Mouse (Mus musculus) ES-E14 (cell line): ENCODE data around the gene Ptdss2. TPM values are rescaled to one million over a fixed set of nuclear protein-coding genes. Genes with fewer than 3 reads are reported as not detected.

ENCODE experiments used
- DNase-seq: peaks from one replicate; pipeline ENCODE4 v3.0.0-alpha.2; 2013; ENCODE audit warnings: low read depth, low spot score
- H3K27ac ChIP-seq: 2 replicates; pipeline ENCODE4 v1.5.1; 2012; ENCODE audit warnings: low read depth, mild to moderate bottlenecking, low read length, moderate library complexity, mixed read lengths; ENCODE audit not compliant: poor library complexity, insufficient read depth, severe bottlenecking
- H3K36me3 ChIP-seq: 2 replicates; pipeline ENCODE4 v1.6.1; 2012; ENCODE audit warnings: mild to moderate bottlenecking, low read length, moderate library complexity, mixed read lengths; ENCODE audit not compliant: control insufficient read depth, poor library complexity, insufficient read depth, severe bottlenecking
- H3K4me1 ChIP-seq, 2 experiments: fragments of 150-350 bp in 1 of 2; sonication (generic) in 1 of 2; 2 replicates each; pipeline ENCODE4 v1.6.1; 2012; ENCODE audit warnings: low read length in 2 of 2, mild to moderate bottlenecking in 1 of 2, mixed read lengths in 1 of 2; ENCODE audit not compliant: control insufficient read depth in 2 of 2, insufficient read depth in 2 of 2, poor library complexity in 1 of 2
- H3K4me3 ChIP-seq, 2 experiments: fragments of 150-350 bp in 1 of 2; sonication (generic) in 1 of 2; 2 replicates each; pipeline ENCODE4 v1.5.1; 2012; ENCODE audit warnings: low read length in 2 of 2, low read depth in 1 of 2, mild to moderate bottlenecking in 1 of 2, mixed read lengths in 1 of 2; ENCODE audit not compliant: insufficient read depth in 1 of 2, poor library complexity in 1 of 2, severe bottlenecking in 1 of 2
- H3K9ac ChIP-seq: 2 replicates; pipeline ENCODE4 v1.6.1; 2012; ENCODE audit warnings: low read depth, mild to moderate bottlenecking, low read length, mixed read lengths; ENCODE audit not compliant: poor library complexity, insufficient read depth, severe bottlenecking
- H3K9me3 ChIP-seq: fragments of 150-350 bp; sonication (generic); 2 replicates; pipeline ENCODE4 v1.6.1; 2012; ENCODE audit warnings: low read depth, mild to moderate bottlenecking, low read length; ENCODE audit not compliant: control insufficient read depth, insufficient read depth
- CHD2 ChIP-seq: IDR thresholded peaks from 2 replicates; pipeline ENCODE4 v1.6.1; 2014; ENCODE audit warnings: mild to moderate bottlenecking, low read depth, low read length, inconsistent platforms
- HCFC1 ChIP-seq: IDR thresholded peaks from 2 replicates; pipeline ENCODE4 v1.6.1; 2012; ENCODE audit warnings: low read length, inconsistent platforms, borderline replicate concordance; ENCODE audit not compliant: insufficient read depth
- MAFK ChIP-seq: IDR thresholded peaks from 2 replicates; pipeline ENCODE4 v1.6.1; 2014; ENCODE audit warnings: mild to moderate bottlenecking, low read depth, low read length, inconsistent platforms; ENCODE audit not compliant: insufficient read depth
- ZC3H11A ChIP-seq: IDR thresholded peaks from 2 replicates; pipeline ENCODE4 v1.6.1; 2012; ENCODE audit warnings: low read depth, mild to moderate bottlenecking, inconsistent platforms, low read length, borderline replicate concordance
- ZNF384 ChIP-seq: IDR thresholded peaks from 2 replicates; pipeline ENCODE4 v1.6.1; 2012; ENCODE audit warnings: low read depth, low read length, inconsistent platforms
- in situ Hi-C, 2 experiments: fragments of 600-800 bp; cut with MboI; formaldehyde crosslinking; loops; one replicate each; pipeline ENCODE4 v1.15.1; 2025; ENCODE audit warnings: low sequenced_read_pairs in 2 of 2, inconsistent platforms in 1 of 2; ENCODE audit not compliant: unreplicated experiment in 2 of 2
- total RNA-seq: library from RNA; depleted of rRNA; stranded (reverse); fragments of 300-350 nt; gene quantifications from 2 replicates; pipeline ENCODE4 v1.2.3, GENCODE M21; 2012

Ptdss2 gene
- total RNA-seq, 1 experiment: 65.1 TPM

- Histone ChIP-seq H3K27ac (no peak overlapping the region), H3K9ac (peak overlapping the region; percentile 68; the same call in 1 of the 2 replicates), H3K4me3 (peak overlapping the region; percentile 32 to 49; a peak in 3 of 4 replicates), H3K9me3 (no peaks in the 10 kb centered on the region), H3K36me3 (peaks cover 8% of the 10 kb centered on the region; the same call in 1 of the 2 replicates), H3K4me1 (peaks cover 16 to 46% of the 10 kb centered on the region in 2 experiments; a peak in 3 of 4 replicates)
- in situ Hi-C loops: no loop called here
- peak; percentile 92 for DNase-seq
- 0 out of 2 replicates have a peak, but pooled peaks have one; percentile 35 for TF ChIP-seq HCFC1
- peak; percentile 37; the same call in 1 of the 2 replicates for TF ChIP-seq ZC3H11A
- no peak for TF ChIP-seq ZNF384
These were observed 30.0 kb upstream of the Ptdss2 start for GRCm38 (mm10) chr7:141092051-141092735.

DNA sequence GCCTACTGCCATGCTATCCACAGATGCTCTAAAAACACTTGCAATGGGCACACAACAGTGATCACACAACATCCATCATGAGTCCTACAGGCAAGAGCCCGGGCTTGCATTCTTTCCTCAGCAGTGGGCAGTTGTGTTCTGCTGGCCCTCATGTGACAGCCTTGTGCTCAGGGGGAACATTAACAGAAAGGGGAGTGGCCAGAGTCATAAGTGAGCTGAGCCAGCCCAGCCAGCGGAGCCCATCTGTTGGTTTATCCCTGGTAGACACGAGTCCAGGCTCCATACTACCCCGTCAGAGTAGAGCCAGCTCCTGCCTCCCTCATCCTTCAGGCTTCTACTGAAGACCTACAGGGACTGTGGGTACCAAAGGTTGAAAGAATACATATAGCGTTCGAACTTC is 28.2 kb upstream of the Ptdss2 start:
- no peak for TF ChIP-seq ZC3H11A
- no peak for TF ChIP-seq HCFC1
- TF ChIP-seq CHD2: no peak
- no peak for TF ChIP-seq ZNF384
- TF ChIP-seq MAFK: no peak
- in situ Hi-C loops: no loop called here
- no peaks in the 10 kb centered on the region for H3K9me3 ChIP-seq
- H3K36me3 ChIP-seq: peaks cover 8% of the 10 kb centered on the region; the same call in 1 of the 2 replicates
- DNase-seq: no peak
- no peak overlapping the region for H3K27ac ChIP-seq
- peaks cover 10 to 30% of the 10 kb centered on the region in 2 experiments; a peak in 3 of 4 replicates for H3K4me1 ChIP-seq
- no peak overlapping the region for H3K9ac ChIP-seq
- no peak overlapping the region for H3K4me3 ChIP-seq

- Histone ChIP-seq H3K27ac (no peak overlapping the region), H3K9me3 (no peaks in the 10 kb centered on the region)
- in situ Hi-C loops: no loop called here
These were observed 27.5 kb upstream of the Ptdss2 start for GRCm38 (mm10) chr7:141094487-141095205.

DNA sequence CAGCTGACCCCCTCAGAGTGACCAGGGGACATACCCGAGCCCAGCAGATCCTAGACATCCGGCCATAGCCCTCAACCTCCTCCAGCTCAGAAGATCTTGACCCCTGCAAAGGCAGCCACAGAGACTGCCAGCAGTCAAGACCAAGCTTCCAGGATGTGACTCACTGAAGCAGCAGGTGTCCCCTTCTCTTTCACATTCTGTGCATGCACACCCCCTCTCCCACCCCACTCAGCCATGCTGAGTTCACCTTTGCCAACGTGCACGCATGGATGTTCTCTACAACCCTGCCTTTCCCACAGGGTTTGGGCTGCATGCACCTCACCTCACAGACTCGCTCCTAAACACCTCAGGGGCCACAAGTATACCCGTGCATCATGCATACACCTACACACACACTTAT is 26.2 kb upstream of the Ptdss2 start:
- Histone ChIP-seq H3K9me3 (no peaks in the 10 kb centered on the region), H3K4me1 (peaks cover 10 to 24% of the 10 kb centered on the region in 2 experiments), H3K27ac (no peak overlapping the region), H3K4me3 (peak overlapping the region; percentile 39 to 56; a peak in 3 of 4 replicates), H3K9ac (no peak overlapping the region), H3K36me3 (peaks cover 6% of the 10 kb centered on the region; the same call in 1 of the 2 replicates)
- TF ChIP-seq CHD2 (no peak), HCFC1 (no peak), MAFK (no peak), ZNF384 (no peak), ZC3H11A (no peak)
- DNase-seq: no peak
- in situ Hi-C loops: no loop called here

More at GRCm38 (mm10) chr7:141094487-141095205, 27.5 kb upstream of the Ptdss2 start:
- no peak overlapping the region for H3K9ac ChIP-seq
- H3K4me1 ChIP-seq: peaks cover 10 to 25% of the 10 kb centered on the region in 2 experiments
- peaks cover 6% of the 10 kb centered on the region; the same call in 1 of the 2 replicates for H3K36me3 ChIP-seq
- no peak overlapping the region for H3K4me3 ChIP-seq
- TF ChIP-seq ZNF384 (no peak), CHD2 (no peak), MAFK (no peak), ZC3H11A (no peak), HCFC1 (no peak)
- DNase-seq: no peak
